Mouse (Mus musculus): ENCODE measurements around the gene Olfr133. TPM values are rescaled to one million over a fixed set of nuclear protein-coding genes. Genes with fewer than 3 reads are reported as not detected.

Gene Olfr133
- polyA plus RNA-seq (2012; rRNA removed), result not detected in 2 replicates

GRCm38 (mm10) chr17:38144981-38145380 is at the start of gene Olfr133:
Gene Olfr133 (plus strand): TSS chr17:38145281.

GRCm38 (mm10) chr17:38134426-38134825 is 10.7 kb upstream of the Olfr133 start, which contains the start of gene Olfr132:
Gene Olfr132 (minus strand): TSS chr17:38134526.

GRCm38 (mm10) chr17:38171088-38171487 is 26.0 kb downstream of the Olfr133 start, which contains the start of gene Olfr134:
Gene Olfr134 (plus strand): TSS chr17:38171388.

Other genes starting within 250 kb of the Olfr133 start
- gene Olfr127, start 244.8 kb upstream of the Olfr133 start, polyA plus RNA-seq (2012; rRNA removed), result not detected in 2 replicates
- not detected in 2 replicates for gene Olfr128, start 224.7 kb upstream of the Olfr133 start, polyA plus RNA-seq (2012; rRNA removed)
- not detected in 2 replicates for gene Olfr761, start 192.2 kb upstream of the Olfr133 start, polyA plus RNA-seq (2012; rRNA removed)
- gene Olfr129, start 85.2 kb upstream of the Olfr133 start, polyA plus RNA-seq (2012; rRNA removed), result not detected in 2 replicates
- gene Olfr130, start 81.4 kb upstream of the Olfr133 start, polyA plus RNA-seq (2012; rRNA removed), result not detected in 2 replicates
- not detected in 2 replicates for gene Olfr131, start 56.6 kb upstream of the Olfr133 start, polyA plus RNA-seq (2012; rRNA removed)
- not detected in 2 replicates for gene Olfr132, start 10.8 kb upstream of the Olfr133 start, polyA plus RNA-seq (2012; rRNA removed)
- not detected in 2 replicates for gene Olfr134, start 26.1 kb downstream of the Olfr133 start, polyA plus RNA-seq (2012; rRNA removed)
- not detected in 2 replicates for gene Olfr135, start 59.1 kb downstream of the Olfr133 start, polyA plus RNA-seq (2012; rRNA removed)
- not detected in 2 replicates for gene Olfr138, start 115.8 kb downstream of the Olfr133 start, polyA plus RNA-seq (2012; rRNA removed)
- gene Olfr137, start 162.3 kb downstream of the Olfr133 start, polyA plus RNA-seq (2012; rRNA removed), result not detected in 2 replicates
- gene Olfr136, start 184.6 kb downstream of the Olfr133 start, polyA plus RNA-seq (2012; rRNA removed), result not detected in 2 replicates

All from liver, embryonic 18 days (tissue).